Mouse (Mus musculus) ES-Bruce4 (cell line): ENCODE data around the gene Fbxw11. TPM values are rescaled to one million over a fixed set of nuclear protein-coding genes. Genes with fewer than 3 reads are reported as not detected.

Experiments used
- H3K27ac ChIP-seq: 2 replicates; pipeline ENCODE4 v1.5.1; 2012; ENCODE audit warnings: low read length, inconsistent platforms; ENCODE audit not compliant: insufficient read depth
- H3K27me3 ChIP-seq: 2 replicates; pipeline ENCODE4 v1.6.1; 2012; ENCODE audit warnings: mild to moderate bottlenecking, low read length, inconsistent platforms; ENCODE audit not compliant: control insufficient read depth, poor library complexity, insufficient read depth, severe bottlenecking
- H3K36me3 ChIP-seq: 2 replicates; pipeline ENCODE4 v1.6.1; 2012; ENCODE audit warnings: inconsistent platforms, mild to moderate bottlenecking, low read length, moderate library complexity; ENCODE audit not compliant: control insufficient read depth, poor library complexity, insufficient read depth, severe bottlenecking
- H3K4me1 ChIP-seq: one replicate; pipeline ENCODE4 v1.8.1; 2011; ENCODE audit warnings: low read length; ENCODE audit not compliant: control insufficient read depth, insufficient read depth
- H3K4me3 ChIP-seq: 2 replicates; pipeline ENCODE4 v1.5.1; 2011; ENCODE audit warnings: low read depth, mild to moderate bottlenecking, low read length
- H3K9ac ChIP-seq: 2 replicates; pipeline ENCODE4 v1.6.1; 2012; ENCODE audit warnings: low read depth, mild to moderate bottlenecking, inconsistent platforms; ENCODE audit not compliant: poor library complexity, severe bottlenecking
- H3K9me3 ChIP-seq: replicated peaks from 2 replicates; pipeline ENCODE4 v1.6.1; 2012; ENCODE audit warnings: mild to moderate bottlenecking, low read length, inconsistent platforms; ENCODE audit not compliant: control insufficient read depth, poor library complexity, insufficient read depth, severe bottlenecking
- CTCF ChIP-seq: IDR thresholded peaks from one replicate; pipeline ENCODE4 v1.8.1; 2011; ENCODE audit warnings: low read depth, low read length
- EP300 ChIP-seq: IDR thresholded peaks from 2 replicates; pipeline ENCODE4 v1.6.1; 2011; ENCODE audit warnings: low read depth, low read length; ENCODE audit not compliant: insufficient read depth
- POLR2A ChIP-seq: IDR thresholded peaks from one replicate; pipeline ENCODE4 v1.8.1; 2011; ENCODE audit warnings: low read length; ENCODE audit not compliant: insufficient read depth
- polyA plus RNA-seq: library from polyadenylated mRNA; stranded (reverse); fragments of >200 nt; gene quantifications from 2 replicates; pipeline ENCODE4 v1.2.4, GENCODE M21; 2011; ENCODE audit warnings: low read depth; ENCODE audit not compliant: missing spikeins, insufficient read depth, insufficient read length

Gene Fbxw11
- polyA plus RNA-seq, 1 experiment: 59.6 TPM

GRCm38 (mm10) chr11:32681192-32681795 is 38.8 kb downstream of the Fbxw11 start:
- Histone ChIP-seq H3K36me3 (no peaks in the 10 kb centered on the region), H3K4me3 (no peak overlapping the region)
- TF ChIP-seq CTCF (no peak), POLR2A (no peak), EP300 (no peak)

GRCm38 (mm10) chr11:32682335-32683102 is 40.0 kb downstream of the Fbxw11 start:
- Histone ChIP-seq H3K36me3 (no peaks in the 10 kb centered on the region), H3K27me3 (no peaks in the 10 kb centered on the region), H3K4me3 (no peak overlapping the region), H3K9ac (no peak overlapping the region), H3K9me3 (no peaks in the 10 kb centered on the region), H3K27ac (no peak overlapping the region), H3K4me1 (peaks cover 3% of the 10 kb centered on the region)
- TF ChIP-seq POLR2A (no peak), CTCF (no peak), EP300 (no peak)

More at GRCm38 (mm10) chr11:32681192-32681795, 38.8 kb downstream of the Fbxw11 start:
- Histone ChIP-seq H3K9ac (no peak overlapping the region), H3K27me3 (no peaks in the 10 kb centered on the region), H3K4me1 (peaks cover 3% of the 10 kb centered on the region), H3K27ac (no peak overlapping the region), H3K9me3 (no peaks in the 10 kb centered on the region)

- TF ChIP-seq CTCF (no peak), POLR2A (no peak), EP300 (no peak)
Measured at GRCm38 (mm10) chr11:32684690-32685254, 42.2 kb downstream of the Fbxw11 start.

GRCm38 (mm10) chr11:32688245-32688855 is 45.8 kb downstream of the Fbxw11 start:
- H3K4me1 ChIP-seq: no peaks in the 10 kb centered on the region
- no peak overlapping the region for H3K27ac ChIP-seq
- no peak overlapping the region for H3K4me3 ChIP-seq
- H3K27me3 ChIP-seq: no peaks in the 10 kb centered on the region
- no peak overlapping the region for H3K9ac ChIP-seq
- no peaks in the 10 kb centered on the region for H3K9me3 ChIP-seq
- H3K36me3 ChIP-seq: no peaks in the 10 kb centered on the region
- TF ChIP-seq POLR2A (no peak), EP300 (no peak), CTCF (no peak)

More at GRCm38 (mm10) chr11:32684690-32685254, 42.2 kb downstream of the Fbxw11 start:
- no peak overlapping the region for H3K4me3 ChIP-seq
- no peak overlapping the region for H3K27ac ChIP-seq
- H3K9me3 ChIP-seq: no peaks in the 10 kb centered on the region
- H3K9ac ChIP-seq: no peak overlapping the region
- no peaks in the 10 kb centered on the region for H3K36me3 ChIP-seq
- H3K27me3 ChIP-seq: no peaks in the 10 kb centered on the region
- peaks cover 3% of the 10 kb centered on the region for H3K4me1 ChIP-seq

GRCm38 (mm10) chr11:32689510-32689909 is 47.0 kb downstream of the Fbxw11 start:
- Histone ChIP-seq H3K27me3 (no peaks in the 10 kb centered on the region), H3K9ac (no peak overlapping the region), H3K4me1 (peaks cover 2% of the 10 kb centered on the region), H3K4me3 (no peak overlapping the region), H3K36me3 (no peaks in the 10 kb centered on the region), H3K27ac (no peak overlapping the region), H3K9me3 (no peaks in the 10 kb centered on the region)
- TF ChIP-seq EP300 (no peak), POLR2A (no peak), CTCF (no peak)
